Mouse (Mus musculus) erythroid progenitor cell, adult 5-6 weeks (primary cell): ENCODE measurements around the gene Atp8b4. TPM values are rescaled to one million over a fixed set of nuclear protein-coding genes. Genes with fewer than 3 reads are reported as not detected.
A peak's percentile ranks its signal among the peaks of the same experiment; 100 is the strongest.
"Not testable (repeated sequence)": the region's sequence is repeated elsewhere in the genome, so short reads cannot be mapped to it uniquely, and the experiment has no call there.

Source experiments
- ATAC-seq: replicated peaks from 2 replicates; pipeline ENCODE4 v1.8.0; 2016; ENCODE audit warnings: moderate number of reproducible peaks, mild to moderate bottlenecking, moderate TSS enrichment, inconsistent platforms; ENCODE audit not compliant: poor library complexity, low FRiP score, severe bottlenecking
- total RNA-seq, 2 experiments: library from RNA; stranded (forward) in 1 of 2; stranded (reverse) in 1 of 2; fragments of 150-400 nt in 1 of 2; fragments of 186-747, 209-891 nt in 1 of 2; gene quantifications; 2 replicates each; pipeline versions ENCODE4 v1.2.3 to v1.2.4; 2015 to 2017; ENCODE audit warnings: low replicate concordance in 2 of 2

Atp8b4 gene
- total RNA-seq (2015; ENCODE audit: low replicate concordance) (24.9 and 31.0 TPM in 2 replicates), total RNA-seq (2017; ENCODE audit: low replicate concordance) (14.8 and 16.6 TPM in 2 replicates)

GRCm38 (mm10) chr2:126500521-126500920 lies at the start of gene Atp8b4:
Gene Atp8b4, minus strand, starts transcription at chr2:126500674.
- no peak for ATAC-seq

GRCm38 (mm10) chr2:126549681-126550080 lies 49.2 kb upstream of the Atp8b4 start:
- ATAC-seq, result no peak

- ATAC-seq, result no peak
Observed at GRCm38 (mm10) chr2:126546392-126546791, 45.9 kb upstream of the Atp8b4 start.

- ATAC-seq, result no peak
Observed at GRCm38 (mm10) chr2:126545297-126545696, 44.8 kb upstream of the Atp8b4 start.

GRCm38 (mm10) chr2:126542211-126542610 lies 41.7 kb upstream of the Atp8b4 start:
- ATAC-seq, result no peak

- ATAC-seq, result no peak
Observed at GRCm38 (mm10) chr2:126540390-126540925, 40.0 kb upstream of the Atp8b4 start.

- ATAC-seq, result no peak
Observed at GRCm38 (mm10) chr2:126537654-126538053, 37.2 kb upstream of the Atp8b4 start.

GRCm38 (mm10) chr2:126530581-126530980 lies 30.1 kb upstream of the Atp8b4 start:
- no peak for ATAC-seq

GRCm38 (mm10) chr2:126527461-126527860 lies 27.0 kb upstream of the Atp8b4 start:
- no peak for ATAC-seq

- no peak for ATAC-seq
Observed at GRCm38 (mm10) chr2:126524271-126524670, 23.8 kb upstream of the Atp8b4 start.

- ATAC-seq, result not testable (repeated sequence)
Observed at GRCm38 (mm10) chr2:126523101-126523745, 22.7 kb upstream of the Atp8b4 start.

GRCm38 (mm10) chr2:126522056-126522455 lies 21.6 kb upstream of the Atp8b4 start:
- ATAC-seq, result 0 out of 2 replicates have a peak, but pooled peaks have one; percentile 9

- ATAC-seq, result no peak
Observed at GRCm38 (mm10) chr2:126521471-126521870, 21.0 kb upstream of the Atp8b4 start.

- no peak for ATAC-seq
Observed at GRCm38 (mm10) chr2:126520828-126521227, 20.4 kb upstream of the Atp8b4 start.

GRCm38 (mm10) chr2:126519872-126520581 lies 19.6 kb upstream of the Atp8b4 start:
- no peak for ATAC-seq

GRCm38 (mm10) chr2:126515069-126515826 lies 14.8 kb upstream of the Atp8b4 start:
- ATAC-seq, result no peak

- no peak for ATAC-seq
Observed at GRCm38 (mm10) chr2:126508228-126508627, 7.8 kb upstream of the Atp8b4 start.

GRCm38 (mm10) chr2:126507477-126507876 lies 7.0 kb upstream of the Atp8b4 start:
- ATAC-seq, result no peak

GRCm38 (mm10) chr2:126505156-126505555 lies 4.7 kb upstream of the Atp8b4 start:
- no peak for ATAC-seq

GRCm38 (mm10) chr2:126499730-126500129 lies 744 bp downstream of the Atp8b4 start:
- ATAC-seq, result no peak
